Mouse (Mus musculus): ENCODE results near the gene Prkci. TPM values are rescaled to one million over a fixed set of nuclear protein-coding genes. Genes with fewer than 3 reads are reported as not detected.

Prkci gene
- 8.6 and 17.0 TPM in 2 replicates for total RNA-seq (2014; fragmentation: Nextera tagmentation)
- 5.7 and 6.8 TPM in 2 replicates for total RNA-seq (2017)

DNA sequence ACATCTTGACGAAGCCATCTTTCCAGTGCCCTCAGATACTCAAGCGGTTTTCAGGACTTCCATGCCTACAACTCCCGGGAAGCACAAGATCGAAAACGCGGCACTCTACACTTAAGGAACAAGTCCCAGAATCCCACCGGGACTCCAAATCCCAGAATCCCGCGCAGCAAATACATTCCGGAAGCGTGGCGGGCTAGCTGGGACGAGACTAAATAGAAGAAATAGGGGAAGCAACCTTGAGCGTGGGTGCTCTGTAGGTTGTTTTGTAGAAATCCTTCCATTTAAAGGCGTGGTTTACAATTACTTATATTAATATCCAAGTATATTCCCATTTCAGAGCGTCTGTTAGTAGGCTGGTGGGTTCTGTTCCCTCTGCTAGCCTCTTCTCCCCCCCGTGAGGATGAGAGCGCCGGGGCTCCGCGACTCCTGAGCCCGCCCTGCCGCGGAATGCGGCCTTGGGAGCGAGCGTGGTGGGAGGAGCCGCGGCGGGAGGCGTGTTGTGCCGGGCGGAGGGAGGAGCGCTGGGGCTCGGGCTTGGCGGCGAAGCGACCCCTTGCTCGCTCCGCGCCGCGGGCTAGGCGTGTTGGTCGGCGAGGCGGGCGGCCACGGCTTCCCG, at the start of gene Prkci:
Gene Prkci, plus strand, starts transcription at position 465 of the 616 bp plus-strand sequence.
- peak; percentile 97 for ATAC-seq (replicated peaks; ENCODE audit: low FRiP score, low TSS enrichment, poor library complexity, severe bottlenecking)

- ATAC-seq (replicated peaks; ENCODE audit: low FRiP score, low TSS enrichment, poor library complexity, severe bottlenecking) = no peak
Observed at GRCm38 (mm10) chr3:30951652-30952051, 43.9 kb upstream of the Prkci start.

GRCm38 (mm10) chr3:30952273-30953070, 43.1 kb upstream of the Prkci start:
- ATAC-seq (replicated peaks; ENCODE audit: low FRiP score, low TSS enrichment, poor library complexity, severe bottlenecking) = peak; percentile 88

DNA sequence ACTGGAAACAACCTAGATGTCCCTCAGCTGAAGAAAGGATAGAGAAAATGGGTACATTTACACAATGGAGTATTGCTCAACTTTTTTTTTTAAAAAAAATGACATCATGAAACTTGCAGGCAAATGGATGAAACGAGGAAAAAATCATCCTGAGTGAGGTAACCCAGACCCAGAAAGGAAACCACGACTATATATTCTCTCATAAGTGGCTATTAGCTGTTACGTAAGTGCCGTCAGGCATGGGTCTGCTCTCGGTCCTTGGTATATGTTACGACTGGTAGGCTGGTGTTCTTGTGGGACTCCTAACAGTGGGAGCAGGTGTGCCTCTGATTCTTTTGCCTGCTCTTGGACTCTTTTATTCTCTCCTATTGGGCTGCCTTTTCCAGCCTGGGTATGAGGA, 39.2 kb upstream of the Prkci start:
- ATAC-seq (replicated peaks; ENCODE audit: low FRiP score, low TSS enrichment, poor library complexity, severe bottlenecking) = no peak

DNA sequence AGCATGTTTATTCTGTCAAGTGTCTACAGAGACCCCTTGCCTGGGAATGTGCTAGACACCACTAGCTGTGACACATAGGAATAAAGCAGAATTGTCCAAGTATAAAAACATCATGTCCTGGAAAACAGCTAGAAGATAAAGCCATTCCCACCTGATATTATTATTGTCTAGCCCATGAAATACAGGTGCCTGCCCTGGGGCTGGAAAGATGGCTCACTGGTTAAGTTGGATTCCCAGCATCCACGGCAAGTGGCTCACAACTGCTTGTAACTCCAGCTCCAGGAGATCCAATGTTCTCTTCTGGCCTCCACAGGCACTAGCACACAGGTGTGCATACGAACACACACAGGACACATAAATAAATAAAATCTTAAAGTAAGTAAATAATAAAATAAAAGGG, 36.8 kb upstream of the Prkci start:
- no peak for ATAC-seq (replicated peaks; ENCODE audit: low FRiP score, low TSS enrichment, poor library complexity, severe bottlenecking)

DNA sequence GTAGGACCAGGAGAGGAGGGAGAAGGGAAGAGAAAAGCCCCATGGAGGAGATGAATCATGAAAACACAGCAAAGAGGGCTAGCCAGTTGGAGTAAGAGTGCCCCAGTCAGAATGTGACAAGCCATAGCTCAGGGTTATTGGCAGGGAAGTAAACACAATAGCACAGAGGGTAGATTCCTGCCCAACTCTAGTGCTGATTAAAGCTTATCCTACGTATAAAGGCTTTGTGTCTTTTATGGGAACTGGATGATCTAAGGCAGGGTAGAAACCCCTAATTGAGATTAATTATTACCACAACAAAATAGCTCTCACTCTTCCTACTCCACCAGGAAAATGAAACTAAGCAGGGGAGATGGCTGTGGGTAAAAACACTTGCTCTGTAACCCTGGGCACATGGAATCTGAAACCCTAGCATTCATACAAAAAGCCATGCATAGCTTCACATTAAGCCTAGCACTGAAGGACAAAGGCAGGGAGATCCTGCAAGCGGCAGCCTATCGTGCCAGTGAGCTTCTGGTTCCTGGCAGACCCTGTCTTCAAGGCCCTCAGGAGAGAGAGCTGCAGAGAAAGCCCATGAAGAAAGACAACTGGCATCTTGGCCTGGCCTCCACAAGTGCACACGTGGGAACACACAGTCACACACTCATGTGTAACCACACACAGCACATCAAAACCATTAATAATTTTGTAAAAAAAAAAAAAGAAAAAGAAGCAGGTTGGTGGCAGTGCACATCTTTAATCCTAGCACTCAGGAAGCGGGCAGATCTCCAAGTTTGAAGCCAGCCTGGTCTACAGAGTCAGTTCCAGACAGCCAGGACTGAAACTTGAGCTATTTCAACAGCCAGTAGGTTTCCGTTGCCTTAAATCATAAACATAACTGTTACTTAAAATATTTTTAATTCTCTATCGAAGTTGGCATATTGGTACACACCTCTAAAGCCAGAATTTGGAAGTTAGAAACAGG, 35.4 kb upstream of the Prkci start:
- ATAC-seq (replicated peaks; ENCODE audit: low FRiP score, low TSS enrichment, poor library complexity, severe bottlenecking) = no peak

DNA sequence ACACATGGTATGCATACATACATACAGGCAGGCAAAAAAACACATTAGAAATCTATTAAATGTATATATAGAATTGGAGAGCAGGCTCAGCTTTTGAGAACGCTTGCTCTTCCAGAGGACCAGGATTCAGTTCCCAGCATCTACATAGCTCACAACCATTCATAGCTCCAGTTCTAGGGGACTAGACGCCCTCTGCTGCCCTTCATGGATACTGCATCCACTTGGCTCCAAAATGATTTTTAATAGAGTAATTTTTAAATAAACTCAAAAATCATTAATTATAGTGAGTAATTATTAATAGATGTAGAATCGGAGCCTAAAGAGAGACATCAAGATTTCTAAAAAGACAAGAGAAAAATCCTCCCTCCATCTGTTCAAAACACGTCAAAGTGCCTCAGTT, 32.4 kb upstream of the Prkci start:
- ATAC-seq (replicated peaks; ENCODE audit: low FRiP score, low TSS enrichment, poor library complexity, severe bottlenecking) = no peak

DNA sequence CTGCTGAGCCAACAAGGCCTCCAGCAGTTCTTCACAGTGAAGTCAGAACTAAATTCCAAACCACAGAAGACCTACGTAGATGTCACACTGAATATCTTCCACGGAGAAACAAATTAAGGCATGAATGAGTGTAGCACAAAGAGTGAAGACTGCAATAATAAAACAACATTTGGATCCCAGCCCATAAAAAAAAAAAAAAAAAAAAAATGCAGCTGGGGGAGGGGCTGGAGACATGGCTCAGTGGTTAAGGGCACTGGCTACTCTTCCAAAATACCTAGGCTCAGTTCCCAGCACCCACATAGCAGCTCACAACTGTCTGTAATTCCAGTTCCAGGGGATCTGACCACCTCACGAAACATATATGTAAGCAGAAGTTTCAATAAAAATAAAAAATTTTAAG, 31.3 kb upstream of the Prkci start:
- ATAC-seq (replicated peaks; ENCODE audit: low FRiP score, low TSS enrichment, poor library complexity, severe bottlenecking) = no peak

DNA sequence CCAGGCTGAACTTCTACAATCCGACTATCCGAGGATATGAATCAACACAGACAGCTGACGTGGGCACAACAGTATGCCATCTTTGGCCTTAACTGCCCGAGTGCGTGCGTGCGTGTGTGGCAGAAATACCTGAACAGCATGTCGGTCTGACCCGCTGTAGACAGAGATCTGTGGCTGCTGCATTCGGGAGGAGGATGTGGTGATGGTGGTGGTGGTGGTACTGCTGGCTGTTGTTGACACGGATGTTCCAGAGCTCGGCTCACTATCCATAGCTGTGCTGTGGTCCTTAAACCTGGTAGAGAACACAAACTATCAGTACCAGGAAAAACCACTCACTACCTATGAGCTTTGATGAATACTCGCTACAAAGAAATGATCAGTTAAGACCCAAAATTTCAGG, 29.9 kb upstream of the Prkci start:
- no peak for ATAC-seq (replicated peaks; ENCODE audit: low FRiP score, low TSS enrichment, poor library complexity, severe bottlenecking)

GRCm38 (mm10) chr3:30968531-30969092, 26.9 kb upstream of the Prkci start:
- peak; percentile 56 for ATAC-seq (replicated peaks; ENCODE audit: low FRiP score, low TSS enrichment, poor library complexity, severe bottlenecking)

- ATAC-seq (replicated peaks; ENCODE audit: low FRiP score, low TSS enrichment, poor library complexity, severe bottlenecking) = peak; percentile 72
Observed at GRCm38 (mm10) chr3:30969104-30969581, 26.4 kb upstream of the Prkci start, which contains the start of gene Phc3. Phc3 (minus strand) TSS chr3:30969415.

- peak; percentile 93 for ATAC-seq (replicated peaks; ENCODE audit: low FRiP score, low TSS enrichment, poor library complexity, severe bottlenecking)
Observed at GRCm38 (mm10) chr3:30975102-30975754, 20.3 kb upstream of the Prkci start.

GRCm38 (mm10) chr3:30976991-30977603, 18.4 kb upstream of the Prkci start:
- no peak for ATAC-seq (replicated peaks; ENCODE audit: low FRiP score, low TSS enrichment, poor library complexity, severe bottlenecking)

DNA sequence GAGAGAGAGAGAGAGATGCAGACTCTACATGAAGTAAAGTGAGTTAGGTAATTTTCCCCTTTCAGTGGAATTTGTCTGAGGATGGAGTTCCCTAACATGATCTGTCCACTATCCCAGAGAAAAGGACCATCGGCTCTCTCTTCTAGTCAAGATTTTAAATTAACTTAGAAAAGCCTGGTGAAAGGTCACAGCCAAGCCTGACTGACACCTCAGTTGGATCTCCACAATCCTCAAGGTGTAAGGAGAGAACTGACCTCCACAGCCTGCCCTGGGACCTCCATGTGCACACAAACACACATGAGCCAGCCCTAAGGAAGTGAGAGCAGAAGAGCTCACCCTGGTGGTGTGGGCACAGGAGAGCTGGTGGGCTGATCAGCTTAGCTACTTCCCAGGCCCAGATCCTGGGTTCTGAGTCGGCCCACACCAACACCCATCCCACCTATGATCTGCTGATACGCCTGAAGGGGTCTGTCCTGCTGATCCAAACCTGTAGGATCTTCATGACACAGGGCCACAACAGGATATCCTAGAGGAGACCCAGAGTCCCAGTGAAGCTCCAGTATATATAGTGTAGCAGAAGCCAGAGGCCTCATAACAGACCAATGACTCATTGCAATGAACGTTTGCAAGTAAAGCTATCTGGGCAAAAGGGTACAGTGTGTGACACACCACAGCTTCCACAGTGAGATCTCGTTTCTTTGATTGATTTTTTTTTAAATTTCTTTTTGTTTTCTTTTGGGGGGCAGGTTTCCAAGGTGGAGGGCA, 13.7 kb upstream of the Prkci start:
- ATAC-seq (replicated peaks; ENCODE audit: low FRiP score, low TSS enrichment, poor library complexity, severe bottlenecking) = peak; percentile 63; the same call in 1 of the 2 replicates

- no peak for ATAC-seq (replicated peaks; ENCODE audit: low FRiP score, low TSS enrichment, poor library complexity, severe bottlenecking)
Observed at GRCm38 (mm10) chr3:30982924-30983536, 12.5 kb upstream of the Prkci start.

- ATAC-seq (replicated peaks; ENCODE audit: low FRiP score, low TSS enrichment, poor library complexity, severe bottlenecking) = peak; percentile 99
Observed at GRCm38 (mm10) chr3:30987396-30988318, 7.9 kb upstream of the Prkci start.

Measured in megakaryocyte-erythroid progenitor cell, adult 5-6 weeks (primary cell).